Mouse (Mus musculus) gastrocnemius, adult 8-10 months (tissue): Measurements from ENCODE around the gene Csnka2ip. TPM values are rescaled to one million over a fixed set of nuclear protein-coding genes. Genes with fewer than 3 reads are reported as not detected.

Experiments used
- DNase-seq, 2 experiments: peaks; one replicate each; pipeline ENCODE4 v3.0.0; 2022; ENCODE audit warnings: low spot score in 2 of 2
- total RNA-seq, 4 experiments: library from RNA; stranded (reverse); gene quantifications; 2 replicates each; pipeline ENCODE4 v1.2.4; 2022

Csnka2ip gene
- total RNA-seq, result not detected

DNA sequence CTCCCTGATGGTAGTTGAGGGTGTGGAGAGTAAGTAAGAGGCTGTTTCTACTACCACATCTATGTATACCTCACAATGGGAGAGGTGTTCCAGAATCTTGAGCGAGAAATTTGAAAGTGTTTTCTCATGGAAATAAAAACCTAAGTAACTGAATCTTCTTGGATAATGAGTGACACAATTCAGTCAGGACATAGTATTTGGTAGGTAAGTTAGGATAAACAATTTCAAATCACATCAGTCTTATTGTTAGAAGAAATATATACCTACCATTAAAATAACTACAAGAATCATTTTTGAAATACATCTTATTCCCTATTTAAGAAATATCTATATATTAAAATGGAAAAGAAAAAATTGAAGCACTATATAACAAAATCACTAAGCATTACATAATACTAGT, at the start of gene Csnka2ip:
Gene Csnka2ip, minus strand, starts transcription at position 101 of the 400 bp plus-strand sequence.
- no peak for DNase-seq

DNA sequence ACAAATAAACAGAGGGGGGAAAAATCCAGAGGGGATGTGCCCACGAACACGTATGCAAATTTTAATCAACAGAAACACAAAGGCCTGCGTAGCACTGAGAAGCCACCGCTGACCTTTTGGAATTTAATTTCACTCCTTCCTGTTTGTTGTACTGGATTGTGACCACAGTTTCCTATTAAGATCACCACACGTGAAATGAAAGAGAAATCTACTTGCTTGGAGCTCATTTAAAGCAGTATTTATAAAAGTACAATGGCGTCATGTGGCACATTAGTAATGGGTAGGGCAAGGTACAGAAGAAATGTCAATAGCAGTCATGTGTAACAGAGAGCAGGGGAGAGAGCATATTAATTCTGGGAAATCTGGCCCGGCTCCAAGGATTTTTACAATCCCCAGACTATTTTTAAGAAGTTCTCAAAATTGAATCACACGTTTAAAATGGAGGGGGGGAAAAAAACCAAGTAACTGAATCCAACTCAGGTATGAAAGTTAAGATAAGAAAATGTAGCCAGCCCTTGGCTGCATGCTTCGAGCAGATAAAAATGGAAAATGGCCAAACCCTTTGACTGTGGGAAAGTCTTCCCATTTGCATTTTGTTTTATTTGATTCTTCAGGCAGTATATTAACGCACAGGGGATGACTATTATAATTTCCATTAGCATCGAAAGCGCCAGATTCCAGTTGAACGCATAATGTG, 47.5 kb upstream of the Csnka2ip start:
- no peak for DNase-seq

GRCm38 (mm10) chr16:64647771-64648170, 45.6 kb upstream of the Csnka2ip start:
- DNase-seq, result no peak

GRCm38 (mm10) chr16:64635110-64635509, 32.9 kb upstream of the Csnka2ip start:
- DNase-seq, result no peak

- DNase-seq, result no peak
Observed at GRCm38 (mm10) chr16:64620116-64620515, 17.9 kb upstream of the Csnka2ip start.

DNA sequence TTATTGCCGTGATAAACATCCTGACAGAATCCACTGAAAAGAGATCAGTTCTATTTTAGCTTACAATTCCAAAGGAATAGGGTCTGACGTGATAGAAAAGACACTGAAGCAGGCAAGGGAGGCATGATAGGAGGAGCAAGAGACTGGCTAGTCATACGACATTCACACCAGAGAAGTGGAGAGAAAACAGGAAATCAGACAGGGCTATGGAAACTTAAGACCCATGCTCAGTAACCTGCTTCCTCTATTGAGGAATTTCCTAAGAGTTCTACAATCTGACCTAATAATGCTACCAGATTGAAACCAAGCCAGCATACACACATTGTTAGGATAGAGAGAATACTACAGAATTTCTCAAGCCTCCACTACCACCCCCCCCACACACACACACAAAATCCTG, 12.4 kb upstream of the Csnka2ip start:
- DNase-seq, result no peak

- DNase-seq, result no peak
Observed at GRCm38 (mm10) chr16:64607793-64608192, 5.6 kb upstream of the Csnka2ip start.

- DNase-seq, result no peak
Observed at GRCm38 (mm10) chr16:64586825-64587224, 15.4 kb downstream of the Csnka2ip start.

GRCm38 (mm10) chr16:64586262-64586619, 16.0 kb downstream of the Csnka2ip start:
- no peak for DNase-seq

- no peak for DNase-seq
Observed at GRCm38 (mm10) chr16:64585599-64586261, 16.5 kb downstream of the Csnka2ip start.

DNA sequence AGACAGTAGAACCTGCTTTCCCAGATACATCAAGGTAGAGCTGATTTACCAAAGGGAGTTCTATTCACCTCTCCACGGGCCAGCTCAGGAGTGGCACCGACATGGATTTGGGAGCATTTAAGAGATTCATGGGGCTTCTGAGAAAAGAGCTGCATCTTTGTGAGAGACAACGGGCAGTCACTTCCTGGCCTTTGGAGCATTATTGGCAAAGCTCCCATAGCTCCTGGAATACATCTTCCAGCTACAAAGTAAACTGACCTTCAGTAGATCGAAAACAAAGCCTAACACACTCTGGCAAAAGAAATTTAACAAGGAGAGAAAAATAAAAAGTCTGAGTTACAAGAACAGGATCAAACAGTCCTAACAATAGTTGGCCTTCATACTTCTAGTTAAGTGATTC, 17.6 kb downstream of the Csnka2ip start:
- DNase-seq, result no peak

GRCm38 (mm10) chr16:64583406-64583805, 18.8 kb downstream of the Csnka2ip start:
- DNase-seq, result no peak

DNA sequence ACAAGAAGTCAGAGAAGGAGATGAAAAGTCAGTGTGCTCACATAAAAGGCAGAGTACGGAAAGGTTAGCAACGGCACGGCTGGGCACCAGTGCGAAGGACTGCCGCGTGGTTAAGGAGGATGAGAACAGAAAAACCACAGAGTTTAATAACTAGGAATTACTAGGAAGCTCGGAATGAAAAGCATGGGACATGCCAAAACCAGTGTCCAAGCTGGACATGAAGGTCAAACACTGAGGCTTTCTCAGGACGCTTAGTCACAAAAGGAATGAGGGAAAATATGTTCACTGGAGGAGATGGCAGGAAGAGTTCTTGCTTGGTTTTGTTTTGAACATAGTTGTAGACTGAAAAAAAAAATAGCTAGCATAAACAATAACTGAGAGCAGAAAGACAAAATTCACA, 32.7 kb downstream of the Csnka2ip start:
- DNase-seq, result no peak

DNA sequence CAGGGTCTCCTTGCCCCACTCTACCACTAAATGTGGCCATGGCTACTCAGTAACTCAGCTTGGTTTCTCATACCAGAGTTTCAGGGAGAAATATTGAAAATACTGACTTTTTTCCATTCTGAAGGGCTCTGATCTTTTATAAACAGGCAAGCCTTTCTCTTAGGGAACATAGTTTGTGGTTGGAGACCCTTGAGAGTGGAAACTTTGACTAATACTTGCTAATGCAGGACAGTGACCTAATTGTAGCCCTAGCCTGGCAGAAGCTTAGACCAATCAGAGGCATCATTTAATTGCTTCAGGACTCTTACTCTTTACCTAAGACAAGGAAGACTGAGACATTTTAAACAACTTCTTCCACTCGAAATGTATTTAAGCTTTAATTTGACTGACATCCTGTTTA, 39.1 kb downstream of the Csnka2ip start:
- no peak for DNase-seq

GRCm38 (mm10) chr16:64558518-64558917, 43.7 kb downstream of the Csnka2ip start:
- DNase-seq, result no peak

GRCm38 (mm10) chr16:64526883-64527282, 75.3 kb downstream of the Csnka2ip start:
- DNase-seq, result no peak

DNA sequence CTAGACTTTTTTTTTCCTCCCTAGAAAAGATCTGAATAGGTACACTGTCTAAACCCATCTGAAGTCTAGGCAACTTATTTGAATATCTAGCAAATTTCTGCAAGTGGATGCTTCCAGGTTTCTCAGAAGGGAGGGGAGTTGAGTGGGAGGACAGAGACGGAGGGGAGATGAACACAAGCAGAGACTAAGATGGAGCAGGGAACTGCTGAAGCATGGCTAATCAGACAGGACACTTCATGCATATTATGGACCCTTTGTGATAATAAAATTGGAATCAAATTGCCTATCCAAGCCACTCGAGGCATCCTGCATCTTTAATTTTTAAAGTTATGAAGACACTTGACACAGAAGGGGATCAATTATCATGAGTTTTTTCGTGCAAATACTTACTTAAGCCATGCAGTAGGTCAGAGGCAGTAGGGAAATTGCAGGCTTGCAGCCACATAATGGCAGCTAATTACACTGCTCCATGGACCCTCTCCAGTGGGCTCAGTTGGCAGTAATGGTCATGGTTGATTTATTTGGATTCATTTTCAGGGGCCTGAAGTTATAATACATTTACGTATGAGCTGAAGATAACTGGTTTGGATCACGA, 78.1 kb downstream of the Csnka2ip start:
- no peak for DNase-seq

- DNase-seq, result no peak
Observed at GRCm38 (mm10) chr16:64513423-64513822, 88.8 kb downstream of the Csnka2ip start.

Other genes with a start within 250 kb of the Csnka2ip start
- 10 to 100 TPM; 53.7 to 70.8 (median 57.3) TPM for gene 4930453N24Rik, start 168.8 kb upstream of the Csnka2ip start, total RNA-seq
- gene Zfp654, start 249.2 kb upstream of the Csnka2ip start, total RNA-seq, result 10 to 100 TPM; 12.1 to 13.0 (median 12.5) TPM
- 10 to 100 TPM; 18.7 to 26.3 (median 20.5) TPM for gene Cggbp1, start 249.6 kb upstream of the Csnka2ip start, total RNA-seq